Mouse (Mus musculus) naive thymus-derived CD4-positive, alpha-beta T cell, adult 2 months (primary cell): ENCODE results near the gene Stox2.

Experiments
- DNase-seq: peaks from one replicate; pipeline ENCODE4 v3.0.0-alpha.2; 2011; ENCODE audit warnings: low read depth

The Stox2 gene

DNA sequence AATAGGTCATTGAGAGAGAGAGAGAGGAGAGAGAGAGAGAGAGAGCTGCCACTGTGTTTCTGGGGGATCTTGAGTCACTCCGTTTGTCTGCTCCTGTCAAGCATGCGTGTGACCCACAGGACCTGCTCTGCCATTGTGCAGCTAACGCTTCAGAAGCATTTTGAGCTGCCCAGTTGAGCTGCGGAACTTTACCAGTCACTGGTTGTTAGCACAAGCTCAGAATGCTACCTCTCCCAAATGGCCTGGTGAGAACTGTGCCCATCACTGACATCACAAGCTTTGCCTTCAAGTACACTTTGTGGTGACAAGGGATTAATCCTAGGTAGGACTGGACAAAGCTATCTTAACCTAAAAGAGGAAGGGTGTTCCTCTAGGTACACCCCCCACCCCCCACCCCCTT lies 263.9 kb downstream of the Stox2 start:
- no peak for DNase-seq

DNA sequence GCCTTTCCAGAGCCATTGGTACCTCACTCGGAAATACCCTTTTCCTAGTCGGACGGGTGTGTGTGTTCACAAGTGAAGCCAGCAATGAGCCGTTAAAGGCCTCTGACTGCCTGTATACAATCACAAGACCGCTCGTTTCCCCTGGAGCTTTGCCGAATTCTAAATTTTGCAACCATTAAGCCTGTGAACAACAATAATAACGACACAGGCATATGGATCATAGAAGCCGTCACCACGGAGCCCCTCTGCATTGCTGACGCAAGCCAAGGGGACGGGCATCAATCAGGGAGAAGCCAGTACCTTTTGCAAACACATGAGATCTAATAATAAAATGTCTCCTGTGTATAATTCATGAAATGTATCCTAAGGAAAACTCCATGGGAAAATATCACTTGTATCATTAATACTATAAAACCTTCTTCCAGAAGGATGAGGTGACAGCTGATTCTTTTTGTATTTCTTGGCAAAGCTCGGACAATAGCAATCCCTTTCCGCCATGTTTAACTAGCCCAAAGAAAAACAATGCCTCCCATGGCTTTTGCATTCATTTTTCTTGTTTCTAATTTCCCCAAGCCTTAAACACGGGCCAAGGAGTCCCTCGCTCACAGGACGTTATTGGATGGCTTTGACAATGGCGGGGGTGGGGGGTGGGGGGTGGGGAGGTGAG lies 265.0 kb downstream of the Stox2 start:
- no peak for DNase-seq

DNA sequence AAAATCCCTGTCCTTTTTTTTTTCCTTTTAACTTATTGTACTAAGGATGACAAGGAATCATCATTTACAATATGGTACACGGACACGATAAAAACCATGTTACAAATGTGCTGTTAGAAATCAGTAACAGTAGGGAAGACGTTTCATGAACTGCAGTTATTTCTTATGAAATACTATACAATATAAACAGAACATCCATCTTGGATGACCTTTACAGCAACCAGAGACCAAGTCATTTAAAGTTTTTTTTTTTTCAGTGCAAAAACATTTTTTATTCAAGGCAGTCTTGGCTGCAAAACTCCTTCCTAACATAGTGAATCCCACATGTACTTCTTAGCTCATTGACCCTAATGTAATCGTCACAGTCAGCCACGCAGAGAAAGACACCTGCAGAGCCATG lies 266.0 kb downstream of the Stox2 start:
- no peak for DNase-seq

DNA sequence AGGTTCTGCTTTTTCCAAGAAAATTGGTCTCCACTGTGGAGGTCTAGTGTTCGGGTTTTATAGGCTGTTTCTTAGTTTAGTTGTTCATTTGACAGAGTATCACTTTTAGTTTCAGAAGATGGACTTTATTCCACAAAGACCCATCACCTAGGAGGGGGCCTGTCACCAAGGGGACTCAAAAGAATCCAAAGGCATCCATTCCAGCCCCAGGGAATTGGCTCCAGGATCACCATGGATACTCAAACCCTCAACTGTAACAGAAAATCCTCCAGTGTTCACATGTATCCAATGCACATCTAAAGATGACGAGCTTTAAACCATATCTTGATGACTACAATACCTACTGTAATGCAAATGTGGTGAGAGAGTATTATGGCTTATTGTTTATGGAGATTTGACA lies 267.4 kb downstream of the Stox2 start:
- DNase-seq = no peak

DNA sequence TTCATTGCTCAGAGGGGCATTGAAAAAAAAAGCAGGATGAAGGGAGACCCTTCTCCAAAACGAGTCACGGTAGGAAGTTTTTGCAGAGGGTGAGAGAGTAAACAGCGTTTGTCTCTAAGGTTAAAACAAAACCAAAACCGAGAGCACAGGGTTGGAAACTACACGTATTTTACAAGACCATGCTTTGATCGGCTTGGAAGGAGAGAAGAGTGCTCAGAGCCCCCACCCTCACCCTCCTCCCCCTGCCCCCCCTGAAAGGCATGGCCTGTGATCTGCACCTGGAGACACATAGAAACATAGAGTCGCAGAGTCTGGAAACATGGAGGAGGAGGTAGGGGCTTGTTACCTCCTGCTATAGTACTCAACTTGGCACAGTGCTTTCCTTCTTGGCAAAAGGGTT lies 272.3 kb downstream of the Stox2 start:
- peak; percentile 10 for DNase-seq

DNA sequence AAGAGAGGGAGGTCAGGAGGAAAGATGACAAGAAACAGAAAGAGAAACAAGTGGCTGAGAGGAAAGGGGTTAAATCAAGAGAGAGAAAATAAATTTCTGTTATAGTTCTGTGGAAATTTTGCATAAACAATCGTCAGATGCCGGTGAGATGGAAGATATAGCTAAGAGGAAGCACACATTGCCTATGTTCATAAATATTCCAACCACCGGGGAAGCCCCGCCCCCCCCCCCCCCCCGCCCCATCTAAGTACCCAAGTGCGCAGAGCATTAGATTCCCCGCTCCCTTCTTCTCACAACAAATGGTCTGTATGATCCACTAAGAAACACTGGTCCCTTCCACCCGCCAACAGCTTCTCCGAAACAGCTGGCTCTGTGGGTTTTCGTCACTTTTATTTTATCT lies 273.3 kb downstream of the Stox2 start:
- peak; percentile 17 for DNase-seq

DNA sequence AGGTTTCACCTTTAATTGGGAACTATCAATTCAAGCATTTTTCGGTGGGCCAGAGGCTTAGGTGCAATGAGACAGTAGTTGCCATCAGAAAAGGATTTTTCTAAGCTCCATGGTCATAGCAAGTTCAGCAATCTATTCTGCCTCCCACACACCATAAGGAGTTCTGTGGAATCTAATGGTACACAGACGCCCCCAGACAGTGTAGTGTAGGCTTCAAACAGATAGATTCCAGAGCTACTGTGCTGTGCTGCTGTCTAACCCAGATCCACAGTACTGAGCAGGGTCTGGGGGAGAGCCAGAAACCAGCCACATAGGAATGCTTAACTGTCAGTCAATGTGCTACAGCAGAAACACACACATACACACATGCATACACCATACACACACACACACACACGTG lies 285.5 kb downstream of the Stox2 start:
- DNase-seq = no peak

DNA sequence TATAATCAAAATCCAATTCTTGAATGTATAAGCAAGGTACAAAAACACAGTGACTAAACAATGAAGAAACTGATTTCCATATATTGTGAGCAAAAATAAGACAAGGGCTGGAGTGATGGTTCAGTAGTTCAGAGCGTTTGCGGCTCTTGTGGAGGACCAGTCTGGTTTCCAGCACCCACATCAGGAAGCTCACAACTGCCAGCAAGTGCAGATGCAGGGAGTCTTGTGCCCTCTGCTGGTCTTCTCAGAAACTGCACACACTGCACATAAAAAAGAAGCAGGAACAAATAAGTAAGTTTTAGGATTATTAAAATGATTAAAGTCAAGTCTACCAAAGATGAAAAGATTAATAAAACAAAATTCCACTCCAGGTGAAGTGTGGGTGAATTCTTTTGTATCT lies 291.6 kb downstream of the Stox2 start:
- DNase-seq = no peak

DNA sequence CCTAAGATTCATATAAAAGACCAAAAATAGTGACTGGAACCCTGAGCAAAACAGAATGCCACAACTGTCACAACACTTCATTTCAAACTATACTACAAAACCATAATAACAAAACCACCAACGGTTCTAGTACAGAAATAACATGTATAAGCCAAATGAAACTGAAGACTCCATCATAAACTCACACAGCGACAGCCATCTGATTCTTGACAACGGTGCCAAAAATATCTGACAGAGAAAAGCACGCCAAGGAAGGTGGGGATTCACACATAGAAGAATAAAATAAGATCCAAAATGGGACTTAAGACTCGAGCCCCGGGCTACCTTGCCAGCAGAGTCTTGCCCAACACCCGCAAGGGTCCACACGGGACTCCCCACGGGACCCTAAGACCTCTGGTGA lies 300.9 kb downstream of the Stox2 start:
- no peak for DNase-seq

DNA sequence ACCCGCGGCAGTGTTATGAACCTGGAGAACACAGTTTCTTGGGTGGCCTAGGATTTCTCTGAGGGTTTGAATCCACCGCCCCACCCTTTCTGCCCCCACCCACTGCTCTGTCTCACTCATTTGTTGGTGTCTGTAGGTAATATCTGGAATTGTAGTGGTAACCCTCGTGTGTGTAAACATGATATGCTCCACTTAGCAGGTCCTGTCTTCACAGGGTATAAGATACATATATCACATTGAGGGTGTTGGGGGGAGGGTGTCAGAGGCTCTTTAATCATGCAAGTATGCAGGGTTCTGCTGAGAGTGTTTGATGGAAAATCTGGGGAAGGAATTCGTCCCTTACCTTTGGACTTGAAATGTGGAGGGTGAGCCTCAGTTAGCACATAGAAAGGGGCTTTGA lies 310.1 kb downstream of the Stox2 start:
- DNase-seq = no peak

DNA sequence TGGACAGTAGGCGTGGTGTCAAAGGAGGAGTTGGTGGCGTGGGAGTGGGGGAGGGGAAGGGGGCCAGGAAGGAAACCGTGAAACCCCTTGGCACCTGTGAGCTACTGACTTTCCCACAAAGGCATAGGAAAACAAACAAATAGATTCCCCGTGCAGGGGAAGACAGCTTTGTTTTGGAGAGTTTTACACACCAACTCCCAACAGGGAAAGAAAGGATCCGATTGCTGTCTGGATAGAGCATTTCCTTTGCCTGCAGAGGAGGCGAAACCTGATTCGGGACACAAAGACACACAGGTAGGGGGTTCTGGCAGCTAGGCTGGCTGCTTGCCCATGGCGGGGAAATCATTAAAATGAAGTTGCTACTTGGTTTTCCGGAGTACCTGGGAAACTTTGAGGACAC lies 310.6 kb downstream of the Stox2 start:
- no peak for DNase-seq

DNA sequence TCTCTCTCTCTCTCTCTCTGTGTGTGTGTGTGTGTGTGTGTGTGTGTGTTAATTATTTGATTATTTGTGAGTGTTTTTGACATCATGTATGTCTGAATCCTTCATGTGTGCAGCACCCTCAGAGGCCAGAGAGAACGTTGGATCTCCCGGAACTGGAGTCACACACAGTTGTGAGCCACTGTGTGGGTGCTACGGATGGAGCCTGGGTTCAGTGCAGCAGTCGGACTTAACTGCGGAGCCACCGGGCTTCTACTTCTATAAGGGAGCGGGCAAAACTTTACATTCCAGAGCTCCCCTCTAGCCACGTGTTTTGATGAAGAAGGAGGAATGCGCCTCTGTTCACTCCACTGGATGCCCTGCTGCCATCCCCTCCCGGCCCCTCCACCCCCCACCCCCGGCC lies 311.4 kb downstream of the Stox2 start:
- DNase-seq = no peak

DNA sequence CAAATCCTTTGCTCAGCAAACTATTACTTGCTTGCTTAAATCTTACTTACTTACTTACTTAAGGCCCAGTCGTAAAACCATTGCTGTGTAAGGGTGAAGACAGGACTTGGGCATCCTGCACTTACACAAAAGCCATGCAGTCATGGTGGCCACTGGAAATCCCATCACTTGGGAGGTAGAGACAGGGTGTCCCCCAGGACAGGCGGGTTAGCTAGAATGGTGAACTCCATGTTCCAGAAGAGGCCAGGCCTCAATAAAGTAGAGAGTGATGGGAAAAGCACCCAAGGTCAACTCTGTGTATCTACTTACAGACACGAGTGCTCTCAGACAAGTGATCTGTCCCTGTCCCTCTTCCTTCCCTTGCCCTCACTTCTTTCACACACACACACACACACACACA lies 312.8 kb downstream of the Stox2 start:
- DNase-seq = no peak
